Mouse (Mus musculus) embryo, embryonic 10 days (tissue): ENCODE measurements around the gene Adamts14.

ENCODE experiments used
- DNase-seq: peaks from one replicate; pipeline ENCODE4 v3.0.0-alpha.2; 2015; ENCODE audit warnings: low spot score

Adamts14 gene

DNA sequence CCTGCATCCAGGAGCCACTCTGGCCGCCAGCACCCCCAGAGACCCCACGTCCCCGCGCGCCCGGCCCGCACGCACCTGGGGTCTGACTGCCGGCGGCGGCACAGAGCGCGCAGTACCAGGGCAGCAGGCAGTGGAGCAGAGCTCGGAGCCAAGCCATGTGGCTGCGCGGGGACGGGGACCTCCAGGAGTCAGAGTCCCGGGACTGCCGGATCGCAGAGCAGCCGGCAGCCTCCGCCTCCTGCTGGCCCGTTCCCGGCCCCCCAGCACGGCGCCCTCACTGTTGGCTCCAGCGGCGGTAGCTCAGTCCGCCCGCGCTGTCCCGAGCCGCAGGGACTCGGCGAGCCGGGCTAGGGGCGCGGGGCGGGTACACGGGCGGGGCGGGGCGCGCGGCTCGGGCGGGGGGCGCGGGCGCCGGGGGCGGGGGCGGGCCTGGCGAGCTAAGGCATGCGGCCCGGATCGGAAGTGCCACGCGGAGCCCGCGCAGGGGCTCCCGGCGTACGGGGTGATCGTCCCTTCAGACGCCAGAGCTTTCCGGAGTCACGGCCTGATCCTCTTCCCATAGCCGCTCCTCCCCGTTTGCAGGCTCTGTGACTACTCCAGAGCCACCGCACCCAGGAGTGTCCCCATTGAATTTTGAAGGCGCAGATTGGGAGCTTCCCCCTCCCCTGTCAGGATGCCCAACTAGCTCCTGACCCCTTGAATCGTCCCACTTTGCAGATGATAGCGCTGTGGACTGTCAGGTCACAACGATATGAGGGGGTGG, at the start of gene Adamts14:
TSS of gene Adamts14 (minus strand) at position 358 of the 763 bp plus-strand sequence.
- DNase-seq, result peak; percentile 64

DNA sequence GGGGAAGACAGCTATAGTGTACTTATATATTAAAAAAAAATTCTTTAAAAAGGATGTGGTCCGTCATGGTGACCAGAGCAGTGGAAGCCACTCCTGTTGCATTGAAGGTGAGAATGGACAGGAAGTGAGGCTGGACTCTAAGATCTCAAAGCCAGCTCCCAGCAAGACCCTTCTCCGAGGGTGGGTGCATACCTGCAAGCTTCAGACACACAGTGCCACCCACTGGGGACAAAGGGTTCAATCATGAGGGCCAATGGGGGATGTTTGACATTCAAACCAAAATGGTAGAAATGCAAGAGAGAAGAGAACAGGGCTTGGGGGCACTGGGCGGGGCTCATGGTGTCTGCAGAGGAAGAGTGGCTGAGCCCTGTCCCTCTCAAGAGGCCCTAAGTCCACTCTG, 45.3 kb upstream of the Adamts14 start:
- DNase-seq, result no peak

DNA sequence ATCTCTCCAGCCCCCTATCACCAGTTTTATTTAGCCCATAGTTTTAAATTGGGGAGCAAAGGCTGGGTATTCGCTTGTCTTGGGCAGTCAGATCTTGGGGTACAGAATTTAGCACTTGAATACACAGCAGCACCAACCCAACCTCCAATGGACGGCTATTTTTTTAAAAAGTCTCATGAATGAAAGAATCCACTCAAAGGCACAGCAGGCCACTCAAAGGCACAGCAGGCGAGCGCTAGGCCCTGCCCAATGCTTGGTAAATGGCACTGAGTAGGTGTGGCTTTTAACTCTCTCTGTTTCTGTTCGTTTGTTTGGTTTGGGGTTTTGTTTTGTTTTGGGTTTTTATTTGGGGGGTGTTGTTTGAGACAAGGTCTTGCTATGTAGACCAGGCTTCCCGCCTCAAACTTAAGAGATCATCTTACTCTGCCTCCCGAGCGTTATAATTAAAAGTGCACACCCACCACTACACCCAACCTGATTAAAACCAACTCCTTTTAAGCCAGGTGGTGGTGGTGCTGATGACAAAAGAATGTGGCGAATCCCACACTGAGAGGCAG, 42.2 kb upstream of the Adamts14 start:
- no peak for DNase-seq

DNA sequence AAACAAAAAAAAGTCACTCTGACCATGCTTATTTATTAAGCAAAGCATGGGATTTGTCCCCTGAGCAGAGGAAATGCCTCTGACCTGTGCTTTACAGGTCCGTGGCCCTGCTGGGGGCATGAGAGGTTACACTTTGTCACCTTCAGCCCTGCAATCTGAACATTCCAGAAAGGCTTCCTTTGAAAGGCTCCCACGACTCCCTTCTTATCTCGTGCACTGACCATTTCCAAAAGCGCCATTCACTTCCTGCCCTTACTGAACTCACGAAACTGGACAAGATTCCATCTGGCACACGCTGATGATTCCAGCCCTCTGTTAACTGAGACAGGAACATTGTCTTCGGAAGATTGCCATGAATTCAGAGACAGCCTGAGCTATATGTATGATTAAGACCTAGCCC, 40.5 kb upstream of the Adamts14 start:
- no peak for DNase-seq

DNA sequence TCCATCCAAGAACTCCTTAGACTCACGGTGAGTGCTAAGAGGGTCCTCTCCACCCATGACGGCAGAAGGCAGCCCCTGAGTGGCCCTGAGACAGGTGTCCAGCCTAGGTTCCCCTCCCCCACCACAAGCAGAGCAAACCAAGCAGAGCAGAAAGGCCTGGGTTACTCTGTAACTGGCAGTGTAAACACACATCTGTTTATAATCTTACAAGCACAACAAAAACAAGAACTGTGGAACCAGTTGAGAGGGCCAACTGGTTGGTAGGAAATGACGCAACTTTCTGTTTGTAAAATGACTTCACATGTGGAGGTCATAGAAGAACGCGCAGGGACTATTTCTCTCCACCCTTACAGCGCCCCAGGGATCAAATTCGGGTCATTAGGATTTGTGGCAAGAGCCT, 39.5 kb upstream of the Adamts14 start:
- DNase-seq, result no peak

DNA sequence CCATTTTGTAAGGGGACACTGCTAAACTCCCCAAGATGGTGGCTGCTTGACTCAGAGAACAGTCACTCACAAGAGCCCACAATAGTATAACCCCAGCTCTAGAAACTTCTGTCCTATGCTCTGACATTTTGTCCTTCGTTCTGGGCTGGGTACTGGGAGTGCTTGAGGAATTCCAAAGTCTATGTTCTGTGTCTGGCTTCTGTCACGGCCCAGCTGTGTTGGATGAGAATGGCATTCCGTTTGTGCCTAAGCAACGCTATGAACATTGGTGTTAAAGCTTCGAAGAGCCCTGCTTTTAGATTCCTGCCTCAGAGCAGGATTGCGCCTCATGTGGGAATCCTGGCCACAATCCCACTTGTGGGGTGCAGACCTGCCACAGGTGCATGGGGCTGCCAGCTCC, 38.9 kb upstream of the Adamts14 start:
- no peak for DNase-seq

DNA sequence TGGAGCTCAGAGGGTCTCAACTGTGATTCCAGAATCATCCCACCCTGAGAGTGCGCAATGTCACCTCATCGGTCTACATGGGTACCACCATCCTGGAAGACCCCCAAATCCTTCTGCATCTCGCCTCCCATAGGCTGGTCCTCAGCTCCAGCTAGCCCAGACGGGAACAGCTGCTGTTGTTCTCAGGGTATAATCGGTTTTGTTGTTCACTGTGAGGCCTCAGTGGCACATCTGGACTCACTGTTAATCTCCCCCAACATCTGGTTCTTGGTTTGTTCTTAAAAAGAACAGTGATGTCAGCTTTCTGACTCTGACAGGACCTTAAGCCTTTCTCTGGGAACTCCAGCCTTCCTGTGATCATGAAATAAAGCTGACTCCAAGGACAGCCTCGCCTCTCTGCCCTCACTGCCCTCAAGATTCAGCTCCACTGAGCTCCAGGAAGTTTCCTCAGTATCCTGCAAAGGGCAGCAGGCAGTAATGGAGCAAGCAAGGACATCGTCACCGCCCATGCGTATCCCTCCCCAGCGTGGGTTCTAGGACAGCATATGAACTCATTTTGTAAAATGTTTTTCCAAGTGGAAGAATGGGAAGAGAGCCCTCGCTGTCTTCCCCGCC, 35.6 kb upstream of the Adamts14 start:
- peak; percentile 23 for DNase-seq

DNA sequence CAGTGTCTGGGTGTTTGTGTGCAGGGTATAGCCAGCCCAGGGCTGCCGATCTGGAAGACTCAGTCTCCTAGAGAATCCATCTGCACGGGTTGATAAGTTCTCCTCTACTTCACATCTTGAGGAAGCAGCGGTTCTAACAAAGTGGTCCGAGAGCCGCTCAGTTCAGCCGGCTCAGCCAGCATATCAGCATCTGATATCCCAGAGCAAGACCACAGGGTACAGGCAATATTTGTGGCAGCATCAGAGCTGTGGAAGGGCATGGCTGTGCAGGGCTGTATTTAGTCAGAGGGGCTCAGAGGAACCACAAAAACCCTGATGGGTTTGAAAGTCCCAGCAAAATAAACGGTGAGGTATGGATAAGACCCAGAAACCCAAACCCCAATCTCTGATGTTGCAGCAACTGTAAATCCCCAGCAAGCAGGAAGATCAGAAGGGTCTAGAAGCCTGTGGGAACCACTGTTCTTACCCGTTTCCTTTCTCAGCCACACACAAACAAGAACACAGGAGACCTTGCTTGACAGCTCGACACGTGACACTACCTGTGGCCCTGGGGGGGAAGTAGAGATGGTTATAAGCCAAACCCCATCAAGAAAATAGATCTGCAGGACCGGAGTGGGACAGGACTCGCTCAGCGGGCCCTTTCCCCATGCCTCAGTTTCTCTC, 32.8 kb upstream of the Adamts14 start:
- no peak for DNase-seq

DNA sequence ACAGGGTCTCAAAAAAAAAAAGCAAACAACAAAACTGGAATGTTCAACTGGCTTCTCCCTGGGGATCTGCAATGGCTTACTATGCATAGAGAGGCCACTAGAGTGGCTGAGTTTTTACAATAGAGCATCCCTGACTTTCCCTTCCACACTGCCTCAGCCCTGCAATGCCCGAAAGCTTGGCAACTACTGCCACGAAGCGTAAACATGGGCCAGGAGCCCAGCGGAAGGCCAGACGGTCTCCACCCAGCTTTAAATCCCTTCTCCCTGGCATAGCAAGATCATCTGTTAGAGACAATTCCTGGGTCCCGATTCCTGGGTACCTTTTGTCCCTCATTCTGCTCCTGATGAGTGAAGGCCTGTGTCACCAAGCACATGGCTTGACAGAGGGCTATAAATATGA, 30.8 kb upstream of the Adamts14 start:
- no peak for DNase-seq

DNA sequence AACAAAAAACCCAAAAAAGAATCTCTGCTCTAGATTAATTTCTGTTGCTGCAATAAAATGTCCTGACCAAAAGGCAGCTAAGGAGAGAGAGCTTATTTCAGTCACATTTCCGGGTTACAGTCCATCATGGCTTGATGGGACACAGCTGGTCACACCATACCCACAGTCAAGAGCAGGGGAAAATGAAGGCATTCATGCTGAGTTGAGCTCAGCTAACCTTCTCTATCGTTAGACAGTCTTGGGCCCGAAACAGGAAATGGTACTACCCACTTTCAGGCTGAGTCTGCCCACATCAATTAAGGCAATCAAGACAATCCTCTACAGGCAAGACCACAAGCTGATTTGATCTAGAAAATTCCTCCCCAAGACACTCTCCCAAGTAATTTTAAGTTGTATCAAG, 27.8 kb upstream of the Adamts14 start:
- no peak for DNase-seq

DNA sequence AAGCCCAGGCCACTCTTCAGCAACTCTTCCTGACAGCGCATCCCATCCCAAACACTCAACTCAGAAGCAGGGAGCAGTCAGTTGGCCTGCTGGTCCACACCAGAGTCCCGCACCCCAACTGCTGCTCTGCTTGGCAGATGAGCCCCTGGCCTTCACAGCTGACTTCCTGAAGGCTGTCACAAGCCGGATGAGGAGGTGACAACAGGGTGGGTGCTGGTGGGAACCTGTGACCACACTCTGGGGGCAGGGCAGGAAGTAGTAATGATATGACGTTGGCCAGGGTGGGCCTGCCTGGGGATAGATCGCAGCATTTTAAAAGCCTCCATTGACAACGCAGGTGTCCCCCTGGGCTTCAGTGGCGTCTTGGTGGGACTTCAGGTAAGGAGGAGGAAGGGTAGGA, 24.2 kb upstream of the Adamts14 start, which contains the start of gene Prf1:
TSS of gene Prf1 (plus strand) at position 357 of the 400 bp plus-strand sequence.
- no peak for DNase-seq

DNA sequence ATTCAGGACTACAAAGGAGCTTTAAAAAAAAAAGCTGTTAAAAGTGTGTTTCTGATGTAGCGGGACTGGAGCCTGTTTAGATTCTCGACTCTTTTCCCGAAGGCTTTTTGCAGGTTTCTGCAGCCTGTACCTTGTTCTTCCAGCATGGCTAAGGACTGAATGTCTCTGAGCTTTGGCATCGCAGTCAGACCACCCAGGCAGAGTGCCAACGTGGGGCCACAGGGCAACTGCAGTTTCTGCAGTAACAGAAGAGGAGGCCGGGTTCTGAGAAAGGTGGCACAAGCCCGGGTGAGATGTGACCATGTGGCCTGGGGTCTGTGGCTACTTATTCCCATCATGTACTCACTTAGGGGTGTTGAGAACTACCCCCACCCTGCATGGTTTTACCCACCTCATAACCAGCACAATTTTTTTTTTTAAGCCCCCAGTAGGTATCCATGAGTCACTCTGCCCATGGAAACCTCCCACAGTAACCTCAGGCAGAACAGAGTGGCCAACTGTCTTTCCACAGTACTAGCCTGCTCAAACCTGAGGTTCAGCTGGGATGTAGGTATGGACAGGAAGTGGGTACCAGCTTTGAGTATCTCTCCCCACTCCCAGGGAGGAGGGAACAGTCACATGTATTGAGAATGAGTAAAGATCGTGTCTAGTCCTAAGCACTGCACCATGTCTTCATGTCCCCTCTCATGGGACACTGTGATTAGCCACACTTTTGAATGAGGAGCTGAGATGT, 23.6 kb upstream of the Adamts14 start:
- no peak for DNase-seq

DNA sequence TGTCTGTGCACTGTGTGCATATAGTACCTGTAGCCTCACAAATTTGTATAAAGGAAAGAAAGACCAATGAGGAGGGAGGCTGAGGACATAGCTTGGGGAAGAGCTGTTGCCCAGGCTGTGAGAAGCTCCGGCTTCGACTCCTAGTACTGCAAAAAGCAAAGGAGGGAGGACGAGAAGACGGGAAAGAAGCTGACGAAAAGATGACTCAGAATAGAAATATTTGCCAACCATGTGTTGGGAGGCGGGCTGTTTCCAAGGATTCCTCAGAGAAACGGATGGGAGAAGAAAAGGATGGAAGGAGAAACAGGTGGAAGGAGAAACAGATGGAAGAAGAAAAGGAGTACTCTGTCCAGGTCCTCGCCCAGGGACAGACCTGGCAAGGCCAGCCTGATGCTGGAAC, 21.0 kb upstream of the Adamts14 start:
- no peak for DNase-seq

DNA sequence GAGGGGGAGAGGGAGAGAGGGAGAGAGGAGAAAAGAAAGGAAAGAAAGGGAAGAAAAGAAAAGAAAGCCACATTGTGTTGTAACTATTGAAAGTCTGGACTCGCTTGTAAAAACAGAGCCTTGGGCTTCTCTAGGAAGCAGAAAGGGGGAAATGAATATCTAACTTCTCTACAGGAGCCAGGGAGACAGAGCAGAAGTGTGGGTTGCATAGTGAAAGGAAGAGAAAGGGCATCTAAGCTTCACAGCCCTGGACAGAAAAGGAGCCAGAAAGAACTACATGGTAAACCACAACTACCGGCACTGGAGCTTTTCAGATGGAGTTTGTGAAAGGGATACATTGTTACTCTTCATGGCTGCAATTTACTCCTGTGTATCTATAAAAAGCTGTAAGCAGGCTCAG, 17.2 kb upstream of the Adamts14 start:
- DNase-seq, result no peak

DNA sequence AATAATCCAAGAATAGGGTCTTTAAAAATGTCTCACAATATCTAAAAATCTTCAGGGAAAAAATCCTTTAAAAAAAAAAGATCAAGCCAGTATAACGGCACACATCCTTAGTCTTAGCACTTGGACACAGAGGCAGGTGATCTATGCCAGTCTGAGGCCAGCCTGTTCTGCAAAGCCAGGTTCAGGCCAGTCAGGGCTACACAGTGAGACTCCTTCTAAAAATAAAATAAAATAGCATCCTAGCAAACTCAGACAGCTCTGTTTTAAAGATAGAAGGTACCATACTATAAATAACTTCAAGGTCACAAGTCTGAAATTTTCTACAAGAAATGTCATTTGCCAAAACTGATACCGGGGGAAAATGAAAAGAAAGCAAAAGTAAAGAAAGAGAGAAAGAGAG, 16.8 kb upstream of the Adamts14 start:
- no peak for DNase-seq

DNA sequence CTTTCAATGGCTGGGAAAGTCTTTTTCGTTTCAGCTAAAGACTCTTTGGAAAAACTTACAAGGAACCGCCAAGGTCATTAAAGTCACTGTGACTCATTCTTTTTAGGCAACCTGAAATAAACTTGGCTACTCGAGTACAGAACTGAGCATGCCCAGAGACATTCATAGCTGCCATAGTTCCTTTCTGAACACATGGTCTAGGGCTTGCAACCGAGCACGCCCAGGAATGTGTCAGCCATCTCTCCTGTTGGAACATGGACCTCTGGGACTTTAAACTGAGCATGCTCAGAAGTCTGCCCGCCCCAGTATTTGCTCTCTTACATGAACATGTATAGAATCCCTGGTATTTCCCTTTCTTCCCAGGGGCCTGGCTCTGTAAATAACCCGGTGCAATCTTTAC, 13.0 kb upstream of the Adamts14 start:
- DNase-seq, result no peak

DNA sequence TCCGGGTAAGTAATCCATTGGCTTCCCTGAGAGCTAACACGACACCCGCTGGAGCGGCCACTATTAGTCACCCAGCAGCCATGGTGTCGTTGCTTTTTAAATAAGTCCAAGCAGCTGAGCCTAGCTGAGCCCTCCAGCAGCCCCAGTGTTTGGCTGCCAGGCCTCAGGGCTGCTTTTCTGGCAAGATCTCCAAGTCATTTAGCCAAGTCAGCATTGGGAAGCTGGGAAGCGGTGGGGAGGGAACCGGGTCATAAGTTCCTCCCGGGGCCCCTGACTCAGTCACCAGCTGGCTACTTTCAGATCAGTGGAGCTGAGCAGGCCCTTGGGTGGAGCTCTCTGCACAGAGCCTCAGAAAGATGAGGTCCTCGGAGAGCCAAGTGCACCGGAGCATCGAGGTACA, 12.0 kb upstream of the Adamts14 start:
- no peak for DNase-seq

DNA sequence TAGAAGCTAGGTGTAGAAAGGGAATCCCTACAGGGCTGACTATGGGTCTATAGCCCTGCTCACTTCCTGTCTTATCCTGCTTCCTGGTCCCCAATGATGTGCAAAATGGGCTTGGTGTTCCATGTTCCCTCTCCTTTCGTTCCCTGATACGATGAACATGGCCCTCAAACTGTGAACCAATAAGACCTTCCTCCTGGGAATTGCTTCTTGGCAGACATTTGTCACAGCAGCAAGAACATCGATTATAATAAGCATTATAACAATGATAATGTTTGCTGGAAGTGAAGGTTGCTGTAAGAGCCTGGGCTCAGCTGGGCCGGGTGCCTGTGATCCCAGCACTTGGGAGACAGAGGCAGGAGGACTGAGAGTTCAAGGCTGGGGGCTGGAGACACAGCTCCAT, 11.1 kb upstream of the Adamts14 start:
- DNase-seq, result no peak

DNA sequence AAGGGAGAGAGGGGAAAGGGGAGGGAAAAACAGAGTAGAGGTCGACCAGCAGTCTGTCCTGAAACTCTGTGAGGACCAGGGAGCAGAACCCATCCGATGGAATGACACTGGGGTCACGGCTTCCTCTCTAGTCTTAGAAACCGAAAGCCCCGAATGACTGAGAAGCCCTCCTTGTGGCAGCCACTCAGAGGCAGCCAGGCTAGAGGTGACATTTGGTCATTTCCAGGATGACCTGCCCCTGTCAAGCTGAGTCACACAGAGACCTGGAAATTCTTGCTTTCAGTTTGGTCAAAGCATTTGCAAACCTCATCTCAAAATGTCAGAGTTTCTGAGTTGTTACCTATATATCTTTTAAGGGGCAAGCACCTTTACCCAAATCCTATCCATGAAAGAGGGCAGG, 7.9 kb upstream of the Adamts14 start:
- no peak for DNase-seq

DNA sequence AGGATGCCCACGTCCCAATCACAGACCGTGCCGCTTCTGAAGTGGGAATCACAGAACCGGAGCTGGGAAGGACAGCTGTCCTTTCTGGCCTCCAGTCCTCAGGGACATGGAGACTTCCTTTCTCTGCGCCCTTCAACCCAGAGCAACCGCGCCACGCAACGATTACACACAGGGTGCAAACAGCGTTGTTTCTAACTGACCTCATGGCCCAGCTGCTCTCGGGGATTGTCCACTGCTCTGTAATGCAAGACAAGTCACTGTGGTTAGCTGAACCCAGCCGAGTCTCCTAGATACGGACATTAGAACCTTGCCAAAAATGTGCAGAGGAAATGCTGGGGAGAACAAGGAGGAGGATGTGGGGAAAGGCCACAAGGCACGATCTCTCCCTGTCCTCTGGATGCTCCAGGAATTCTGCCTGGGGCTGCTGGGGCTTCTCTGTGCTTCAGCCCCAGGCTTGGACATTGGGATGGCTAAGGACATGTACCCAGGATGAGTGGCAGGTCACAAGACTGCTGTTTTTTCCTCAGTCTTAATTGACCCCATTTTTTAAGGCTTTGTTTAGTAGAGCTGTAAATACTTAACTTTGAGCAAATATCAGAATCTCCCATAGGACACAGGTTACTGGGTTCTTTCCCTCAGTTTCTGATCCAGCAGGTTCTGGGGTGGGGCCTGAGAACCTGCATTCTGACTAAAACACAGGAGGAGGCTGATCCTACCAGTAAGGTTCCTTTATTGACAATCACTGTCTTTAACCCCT, 4.9 kb upstream of the Adamts14 start:
- peak; percentile 17 for DNase-seq

DNA sequence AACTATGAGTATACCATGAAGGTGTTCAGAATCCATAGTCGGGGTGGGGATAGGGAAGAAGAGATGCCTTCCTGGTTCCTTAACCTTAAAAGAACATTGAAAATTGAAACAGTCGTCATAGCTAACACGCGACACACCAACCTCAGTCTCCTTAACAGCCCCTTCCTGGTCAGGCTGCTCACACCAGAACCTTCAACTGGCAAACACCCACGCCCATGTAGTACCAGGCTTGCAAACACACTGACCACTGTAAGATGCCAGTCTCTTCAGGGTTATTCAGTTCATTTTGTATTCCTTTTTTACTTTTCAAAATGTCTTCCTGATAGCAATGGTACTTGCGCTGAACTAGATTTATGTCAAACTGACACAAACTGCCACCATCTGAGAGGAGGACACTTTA, 3.8 kb upstream of the Adamts14 start:
- DNase-seq, result no peak

DNA sequence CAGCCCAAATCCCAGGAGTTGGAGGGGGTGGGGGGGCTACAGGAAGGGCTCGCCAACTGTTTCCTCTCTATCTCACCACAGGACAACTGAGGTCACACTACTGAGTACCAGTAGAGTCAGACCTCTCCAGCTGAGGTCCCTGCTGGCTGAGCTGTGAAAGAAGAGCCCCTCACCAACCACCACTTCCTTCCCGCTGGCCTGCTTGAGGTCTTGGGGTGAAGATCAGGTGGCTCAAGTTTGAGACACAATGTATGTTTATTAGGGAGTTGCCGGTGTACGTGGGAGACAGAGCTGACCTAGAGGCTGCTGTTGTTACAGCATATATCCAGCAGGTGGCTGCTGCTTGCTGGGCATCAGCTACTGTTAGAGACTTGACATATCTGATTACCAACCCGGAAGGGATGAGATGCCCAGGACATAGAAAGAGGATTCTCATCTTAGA, 2.5 kb upstream of the Adamts14 start:
- peak; percentile 77 for DNase-seq
